Mouse (Mus musculus): Measurements from ENCODE around the gene Fam170b. TPM values are rescaled to one million over a fixed set of nuclear protein-coding genes. Genes with fewer than 3 reads are reported as not detected.

Gene Fam170b
- polyA plus RNA-seq, 1 experiment from 2014 or later: not detected

GRCm38 (mm10) chr14:32797803-32798202 lies 36.0 kb upstream of the Fam170b start:
- no peak for TF ChIP-seq CTCF (IDR thresholded peaks at IDR 0.05; ENCODE audit: low read depth)
- no peaks in the 10 kb centered on the region for H3K27me3 ChIP-seq (replicated peaks; ENCODE audit: control insufficient read depth, insufficient read depth, low read length)
- no peaks in the 10 kb centered on the region for H3K36me3 ChIP-seq (ENCODE audit: control insufficient read depth, insufficient read depth)
- no peak overlapping the region for H3K27ac ChIP-seq (ENCODE audit: low read depth, low read length)
- H3K9ac ChIP-seq (ENCODE audit: low read depth, low read length): no peak overlapping the region
- H3K4me3 ChIP-seq (ENCODE audit: low read depth, low read length): no peak overlapping the region
- 52% methylated on average over 2 of the region's 2 CpGs for WGBS
- H3K9me3 ChIP-seq (ENCODE audit: control insufficient read depth): no peaks in the 10 kb centered on the region
- ATAC-seq: peak; percentile 43; the same call in 1 of the 2 replicates
- H3K4me1 ChIP-seq (replicated peaks; ENCODE audit: control insufficient read depth, insufficient read depth, low read length): no peaks in the 10 kb centered on the region
- H3K4me2 ChIP-seq (replicated peaks; ENCODE audit: low read depth): no peak overlapping the region

- Histone ChIP-seq H3K27me3 (replicated peaks; ENCODE audit: control insufficient read depth, insufficient read depth, low read length) (no peaks in the 10 kb centered on the region), H3K9me3 (ENCODE audit: control insufficient read depth) (no peaks in the 10 kb centered on the region), H3K36me3 (ENCODE audit: control insufficient read depth, insufficient read depth) (no peaks in the 10 kb centered on the region), H3K27ac (ENCODE audit: low read depth, low read length) (no peak overlapping the region), H3K4me1 (replicated peaks; ENCODE audit: control insufficient read depth, insufficient read depth, low read length) (no peaks in the 10 kb centered on the region), H3K9ac (ENCODE audit: low read depth, low read length) (no peak overlapping the region), H3K4me2 (replicated peaks; ENCODE audit: low read depth) (no peak overlapping the region), H3K4me3 (ENCODE audit: low read depth, low read length) (no peak overlapping the region)
- ATAC-seq: no peak
- 72% methylated on average over 4 of the region's 4 CpGs for WGBS
- TF ChIP-seq CTCF (IDR thresholded peaks at IDR 0.05; ENCODE audit: low read depth): no peak
Measured at GRCm38 (mm10) chr14:32798355-32798754, 35.4 kb upstream of the Fam170b start.

GRCm38 (mm10) chr14:32800048-32800447 lies 33.7 kb upstream of the Fam170b start:
- TF ChIP-seq CTCF (IDR thresholded peaks at IDR 0.05; ENCODE audit: low read depth): no peak
- Histone ChIP-seq H3K27ac (ENCODE audit: low read depth, low read length) (no peak overlapping the region), H3K9me3 (ENCODE audit: control insufficient read depth) (no peaks in the 10 kb centered on the region), H3K9ac (ENCODE audit: low read depth, low read length) (no peak overlapping the region), H3K4me3 (ENCODE audit: low read depth, low read length) (no peak overlapping the region), H3K36me3 (ENCODE audit: control insufficient read depth, insufficient read depth) (no peaks in the 10 kb centered on the region), H3K4me1 (replicated peaks; ENCODE audit: control insufficient read depth, insufficient read depth, low read length) (no peaks in the 10 kb centered on the region), H3K27me3 (replicated peaks; ENCODE audit: control insufficient read depth, insufficient read depth, low read length) (no peaks in the 10 kb centered on the region), H3K4me2 (replicated peaks; ENCODE audit: low read depth) (no peak overlapping the region)
- 92% methylated on average over 7 of the region's 7 CpGs for WGBS
- no peak for ATAC-seq

- Histone ChIP-seq H3K36me3 (ENCODE audit: control insufficient read depth, insufficient read depth) (no peaks in the 10 kb centered on the region), H3K4me1 (replicated peaks; ENCODE audit: control insufficient read depth, insufficient read depth, low read length) (no peaks in the 10 kb centered on the region), H3K27ac (ENCODE audit: low read depth, low read length) (no peak overlapping the region), H3K9ac (ENCODE audit: low read depth, low read length) (no peak overlapping the region), H3K9me3 (ENCODE audit: control insufficient read depth) (no peaks in the 10 kb centered on the region), H3K4me2 (replicated peaks; ENCODE audit: low read depth) (no peak overlapping the region), H3K27me3 (replicated peaks; ENCODE audit: control insufficient read depth, insufficient read depth, low read length) (no peaks in the 10 kb centered on the region), H3K4me3 (ENCODE audit: low read depth, low read length) (no peak overlapping the region)
- ATAC-seq: 0 out of 2 replicates have a peak, but pooled peaks have one; percentile 8
- 58% methylated on average over 11 of the region's 11 CpGs for WGBS
- peak; percentile 82 for TF ChIP-seq CTCF (IDR thresholded peaks at IDR 0.05; ENCODE audit: low read depth)
Measured at GRCm38 (mm10) chr14:32801016-32801661, 32.6 kb upstream of the Fam170b start.

GRCm38 (mm10) chr14:32801662-32802024 lies 32.1 kb upstream of the Fam170b start:
- Histone ChIP-seq H3K4me1 (replicated peaks; ENCODE audit: control insufficient read depth, insufficient read depth, low read length) (no peaks in the 10 kb centered on the region), H3K27me3 (replicated peaks; ENCODE audit: control insufficient read depth, insufficient read depth, low read length) (no peaks in the 10 kb centered on the region), H3K4me2 (replicated peaks; ENCODE audit: low read depth) (no peak overlapping the region), H3K27ac (ENCODE audit: low read depth, low read length) (no peak overlapping the region), H3K4me3 (ENCODE audit: low read depth, low read length) (no peak overlapping the region), H3K9ac (ENCODE audit: low read depth, low read length) (no peak overlapping the region), H3K36me3 (ENCODE audit: control insufficient read depth, insufficient read depth) (no peaks in the 10 kb centered on the region), H3K9me3 (ENCODE audit: control insufficient read depth) (no peaks in the 10 kb centered on the region)
- no peak for ATAC-seq
- no peak for TF ChIP-seq CTCF (IDR thresholded peaks at IDR 0.05; ENCODE audit: low read depth)

- H3K27me3 ChIP-seq (replicated peaks; ENCODE audit: control insufficient read depth, insufficient read depth, low read length): no peaks in the 10 kb centered on the region
- H3K9me3 ChIP-seq (ENCODE audit: control insufficient read depth): no peaks in the 10 kb centered on the region
- H3K36me3 ChIP-seq (ENCODE audit: control insufficient read depth, insufficient read depth): no peaks in the 10 kb centered on the region
- no peak overlapping the region for H3K4me2 ChIP-seq (replicated peaks; ENCODE audit: low read depth)
- no peak for TF ChIP-seq CTCF (IDR thresholded peaks at IDR 0.05; ENCODE audit: low read depth)
- H3K27ac ChIP-seq (ENCODE audit: low read depth, low read length): no peak overlapping the region
- H3K4me1 ChIP-seq (replicated peaks; ENCODE audit: control insufficient read depth, insufficient read depth, low read length): no peaks in the 10 kb centered on the region
- ATAC-seq: no peak
- H3K9ac ChIP-seq (ENCODE audit: low read depth, low read length): no peak overlapping the region
- H3K4me3 ChIP-seq (ENCODE audit: low read depth, low read length): no peak overlapping the region
Measured at GRCm38 (mm10) chr14:32810111-32810510, 23.7 kb upstream of the Fam170b start.

GRCm38 (mm10) chr14:32812429-32812828 lies 21.3 kb upstream of the Fam170b start:
- H3K9me3 ChIP-seq (ENCODE audit: control insufficient read depth): no peaks in the 10 kb centered on the region
- TF ChIP-seq CTCF (IDR thresholded peaks at IDR 0.05; ENCODE audit: low read depth): no peak
- no peak for ATAC-seq
- no peaks in the 10 kb centered on the region for H3K36me3 ChIP-seq (ENCODE audit: control insufficient read depth, insufficient read depth)
- H3K9ac ChIP-seq (ENCODE audit: low read depth, low read length): no peak overlapping the region
- no peaks in the 10 kb centered on the region for H3K4me1 ChIP-seq (replicated peaks; ENCODE audit: control insufficient read depth, insufficient read depth, low read length)
- WGBS: 73% methylated on average over 6 of the region's 6 CpGs
- no peak overlapping the region for H3K27ac ChIP-seq (ENCODE audit: low read depth, low read length)
- no peaks in the 10 kb centered on the region for H3K27me3 ChIP-seq (replicated peaks; ENCODE audit: control insufficient read depth, insufficient read depth, low read length)
- no peak overlapping the region for H3K4me3 ChIP-seq (ENCODE audit: low read depth, low read length)
- no peak overlapping the region for H3K4me2 ChIP-seq (replicated peaks; ENCODE audit: low read depth)

Measured in intestine, postnatal 0 days (tissue).